Mouse (Mus musculus): ENCODE results near the gene Srgap3. TPM values are rescaled to one million over a fixed set of nuclear protein-coding genes. Genes with fewer than 3 reads are reported as not detected.

Srgap3 gene
- polyA plus RNA-seq, 1 experiment from 2014 or later, result 1.5 TPM

DNA sequence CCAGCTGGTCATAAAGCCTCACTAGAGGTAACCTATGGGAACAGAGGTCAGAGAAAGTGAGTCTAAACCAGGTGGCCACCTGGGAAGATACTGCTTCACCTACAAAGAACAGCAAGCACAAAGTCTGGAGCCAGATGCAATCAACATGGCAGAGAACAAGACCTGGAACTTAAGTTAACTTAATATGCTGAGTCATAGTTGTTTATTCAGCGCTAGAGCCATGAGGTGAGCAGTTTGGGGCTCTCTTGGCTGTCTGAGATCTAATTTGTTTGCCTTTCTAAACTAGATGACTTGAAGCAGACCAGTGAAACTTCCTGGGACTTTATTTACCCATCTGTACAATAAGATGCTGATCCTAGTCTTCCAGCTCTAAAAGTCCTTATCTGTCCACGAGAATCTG, 263.0 kb downstream of the Srgap3 start:
- Histone ChIP-seq H3K9me3 (ENCODE audit: control insufficient read depth, low read length) (no peaks in the 10 kb centered on the region), H3K9ac (ENCODE audit: low read length) (no peak overlapping the region), H3K4me2 (replicated peaks; ENCODE audit: low read depth) (no peak overlapping the region), H3K4me1 (replicated peaks; ENCODE audit: control insufficient read depth, insufficient read depth) (no peaks in the 10 kb centered on the region), H3K27me3 (ENCODE audit: control insufficient read depth, insufficient read depth, low read length) (no peaks in the 10 kb centered on the region), H3K36me3 (ENCODE audit: control insufficient read depth, insufficient read depth, low read length) (no peaks in the 10 kb centered on the region), H3K27ac (replicated peaks) (no peak overlapping the region), H3K4me3 (ENCODE audit: low read depth, low read length) (no peak overlapping the region)
- no peak for TF ChIP-seq CTCF (IDR thresholded peaks at IDR 0.05; ENCODE audit: low read depth)
- no peak for TF ChIP-seq EP300 (optimal IDR thresholded peaks at IDR 0.05)
- WGBS, result 80% methylated on average over 2 of the region's 2 CpGs
- DNase-seq (ENCODE audit: low spot score) (no peak), ATAC-seq (ENCODE audit: low FRiP score, low TSS enrichment) (no peak)

Other genes starting within 250 kb of the Srgap3 start
- gene Thumpd3, start 99.0 kb upstream of the Srgap3 start, polyA plus RNA-seq (2015; fragmentation: Nextera tagmentation; extraction: Ambion mirVana), result 33.6 and 34.0 TPM in 2 replicates
- 34.6 and 35.9 TPM in 2 replicates for gene Setd5, start 130.1 kb upstream of the Srgap3 start, polyA plus RNA-seq (2015; fragmentation: Nextera tagmentation; extraction: Ambion mirVana)
- gene Lhfpl4, start 248.1 kb upstream of the Srgap3 start, polyA plus RNA-seq (2015; fragmentation: Nextera tagmentation; extraction: Ambion mirVana), result 0.84 and 0.93 TPM in 2 replicates